ENCODE assay signal across 8 mouse cellular contexts in genomic region chr6:47799079-47799478, GRCm38 (mm10). TPM values are rescaled to one million over a fixed set of nuclear protein-coding genes. Genes with fewer than 3 reads are reported as not detected.
DNase-seq lines count a peak whose midpoint lies in the region; ATAC-seq and TF ChIP-seq lines count a peak whose summit lies in the region.

No protein-coding gene starts in this region.

- no peak overlapping the region for H3K27ac ChIP-seq in kidney, postnatal 0 days
- no peak overlapping the region for H3K27ac ChIP-seq in spleen, adult 2 months (ENCODE audit: insufficient read depth, low read length)

- peak; percentile 90 for ATAC-seq in granulocyte monocyte progenitor cell, adult 5-6 weeks (replicated peaks; ENCODE audit: poor library complexity, severe bottlenecking)
- ATAC-seq in kidney, postnatal 0 days (replicated peaks; ENCODE audit: low FRiP score, low read depth), result peak; percentile 67

- no peak overlapping the region for H3K4me3 ChIP-seq in kidney, postnatal 0 days (replicated peaks; ENCODE audit: low read depth, low read length)
- H3K4me3 ChIP-seq in spleen, adult 2 months (ENCODE audit: extremely low read depth, insufficient read depth, insufficient read length), result no peak overlapping the region

- H3K4me1 ChIP-seq in kidney, postnatal 0 days (replicated peaks; ENCODE audit: insufficient read depth, low read length), result no peaks in the 10 kb centered on the region
- no peaks in the 10 kb centered on the region for H3K4me1 ChIP-seq in spleen, adult 2 months (ENCODE audit: control insufficient read depth, insufficient read depth, insufficient read length)

- H3K36me3 ChIP-seq in kidney, postnatal 0 days (ENCODE audit: insufficient read depth, low read length), result peaks cover 79% of the 10 kb centered on the region
- peaks cover 50% of the 10 kb centered on the region for H3K36me3 ChIP-seq in spleen, adult 2 months (ENCODE audit: control insufficient read depth, insufficient read depth, low read length)

- no peak for TF ChIP-seq POLR2A in spleen, adult 2 months (IDR thresholded peaks at IDR 0.05; ENCODE audit: low read depth, low read length)

- WGBS in kidney, postnatal 0 days, result 45% methylated on average over 6 of the region's 6 CpGs
- WGBS in spleen, adult 2 months, result 48% methylated on average over 6 of the region's 6 CpGs

- H3K9me3 ChIP-seq in kidney, postnatal 0 days (replicated peaks; ENCODE audit: low read length), result no peaks in the 10 kb centered on the region

- no peaks in the 10 kb centered on the region for H3K27me3 ChIP-seq in kidney, postnatal 0 days (ENCODE audit: insufficient read depth, low read length)
- no peaks in the 10 kb centered on the region for H3K27me3 ChIP-seq in spleen, adult 2 months (ENCODE audit: control insufficient read depth, insufficient read depth, low read length)

- DNase-seq in adrenal gland, adult 18-20 months (ENCODE audit: low spot score in 2 of 2), result peak; percentile 42 to 48
- DNase-seq in adrenal gland, adult 8-10 months, result no peak
- peak; percentile 94 for DNase-seq in ES-CJ7 (ENCODE audit: low read depth, low spot score)
- peak; percentile 39 to 71 for DNase-seq in cerebellum, postnatal 25 days
- peak; percentile 94 for DNase-seq in kidney, postnatal 0 days (ENCODE audit: low spot score)
- peak; percentile 75 for DNase-seq in lung, postnatal 25 days (ENCODE audit: low spot score)
- peak; percentile 59 to 60 for DNase-seq in spleen, adult 2 months (ENCODE audit: low read depth in 1 of 2, low spot score in 2 of 2)

- H3K9ac ChIP-seq in kidney, postnatal 0 days (ENCODE audit: low read depth, low read length), result no peak overlapping the region

- TF ChIP-seq CTCF in kidney, postnatal 0 days (IDR thresholded peaks at IDR 0.05; ENCODE audit: low read depth), result peak; percentile 88
- TF ChIP-seq CTCF in spleen, adult 2 months (IDR thresholded peaks at IDR 0.05; ENCODE audit: extremely low read depth, insufficient read depth, insufficient read length, insufficient replicate concordance), result peak; percentile 70; the same call in 1 of the 2 replicates

- H3K4me2 ChIP-seq in kidney, postnatal 0 days (ENCODE audit: low read length), result no peak overlapping the region

RNA-seq across cellular contexts. Expression of gene Pdia4, which starts 14.2 kb away (rescaled TPM):
- total RNA-seq in adrenal gland, adult 18-20 months (2021), result 10 to 100 TPM; 83.4 to 86.3 TPM
- total RNA-seq in adrenal gland, adult 8-10 months (2022), result 100 to 1,000 TPM in 2 of 4 experiments, 10 to 100 TPM in 2; 98.3 to 114 (median 107) TPM
- total RNA-seq in granulocyte monocyte progenitor cell, adult 5-6 weeks (2014; fragmentation: Nextera tagmentation), result 157 and 161 TPM in 2 replicates
- 534 and 557 TPM in 2 replicates for total RNA-seq in granulocyte monocyte progenitor cell, adult 5-6 weeks (2017)
- 209 and 245 TPM in 2 replicates for polyA plus RNA-seq in kidney, postnatal 0 days (2015; fragmentation: Nextera tagmentation; extraction: Ambion mirVana)
- polyA plus RNA-seq in spleen, adult 2 months (2012; rRNA removed), result 39.3 and 47.8 TPM in 2 replicates

RNA-seq across cellular contexts. Expression of gene Zfp786, which starts 31.6 kb away (rescaled TPM):
- 1 to 10 TPM in 1 of 2 experiments, under 1 TPM in 1; 0.77 to 1.7 TPM for total RNA-seq in adrenal gland, adult 18-20 months (2021)
- total RNA-seq in adrenal gland, adult 8-10 months (2022), result 1 to 10 TPM; 1.0 to 1.8 (median 1.5) TPM
- 0.13 and 11.2 TPM in 2 replicates for total RNA-seq in granulocyte monocyte progenitor cell, adult 5-6 weeks (2014; fragmentation: Nextera tagmentation)
- total RNA-seq in granulocyte monocyte progenitor cell, adult 5-6 weeks (2017), result 2.0 and 5.1 TPM in 2 replicates
- polyA plus RNA-seq in kidney, postnatal 0 days (2015; fragmentation: Nextera tagmentation; extraction: Ambion mirVana), result 1.9 and 2.1 TPM in 2 replicates
- 0.06 and 0.13 TPM in 2 replicates for polyA plus RNA-seq in spleen, adult 2 months (2012; rRNA removed)

RNA-seq across cellular contexts. Expression of gene Zfp398, which starts 36.4 kb away (rescaled TPM):
- 10 to 100 TPM in 1 of 2 experiments, 1 to 10 TPM in 1; 8.8 to 12.3 TPM for total RNA-seq in adrenal gland, adult 18-20 months (2021)
- total RNA-seq in adrenal gland, adult 8-10 months (2022), result 10 to 100 TPM; 15.0 to 19.0 (median 17.3) TPM
- 27.9 TPM in 2 replicates for total RNA-seq in granulocyte monocyte progenitor cell, adult 5-6 weeks (2014; fragmentation: Nextera tagmentation)
- total RNA-seq in granulocyte monocyte progenitor cell, adult 5-6 weeks (2017), result 16.0 and 16.8 TPM in 2 replicates
- 6.7 TPM in 2 replicates for polyA plus RNA-seq in kidney, postnatal 0 days (2015; fragmentation: Nextera tagmentation; extraction: Ambion mirVana)
- polyA plus RNA-seq in spleen, adult 2 months (2012; rRNA removed), result 13.0 and 13.6 TPM in 2 replicates
